Mouse (Mus musculus): ENCODE data around the gene Fhit. TPM values are rescaled to one million over a fixed set of nuclear protein-coding genes. Genes with fewer than 3 reads are reported as not detected.

Gene Fhit
- polyA plus RNA-seq, 1 experiment from 2014 or later: 21.4 TPM

GRCm38 (mm10) chr14:9793403-9793802 lies 1368.4 kb downstream of the Fhit start:
- no peak for ATAC-seq
- H3K36me3 ChIP-seq (ENCODE audit: control insufficient read depth, insufficient read depth): no peaks in the 10 kb centered on the region

GRCm38 (mm10) chr14:9788402-9788950 lies 1373.4 kb downstream of the Fhit start:
- no peak for TF ChIP-seq CTCF (IDR thresholded peaks at IDR 0.05; ENCODE audit: low read depth)
- ATAC-seq: no peak
- Histone ChIP-seq H3K4me3 (ENCODE audit: low read depth, low read length) (no peak overlapping the region), H3K36me3 (ENCODE audit: control insufficient read depth, insufficient read depth) (no peaks in the 10 kb centered on the region), H3K4me2 (replicated peaks; ENCODE audit: low read depth) (no peak overlapping the region), H3K27me3 (replicated peaks; ENCODE audit: control insufficient read depth, insufficient read depth, low read length) (no peaks in the 10 kb centered on the region), H3K9ac (ENCODE audit: low read depth, low read length) (no peak overlapping the region), H3K4me1 (replicated peaks; ENCODE audit: control insufficient read depth, insufficient read depth, low read length) (no peaks in the 10 kb centered on the region), H3K9me3 (ENCODE audit: control insufficient read depth) (no peaks in the 10 kb centered on the region), H3K27ac (ENCODE audit: low read depth, low read length) (no peak overlapping the region)
- 39% methylated on average over 3 of the region's 3 CpGs for WGBS

More at GRCm38 (mm10) chr14:9793403-9793802, 1368.4 kb downstream of the Fhit start:
- H3K27ac ChIP-seq (ENCODE audit: low read depth, low read length): no peak overlapping the region
- H3K4me2 ChIP-seq (replicated peaks; ENCODE audit: low read depth): no peak overlapping the region
- no peak overlapping the region for H3K9ac ChIP-seq (ENCODE audit: low read depth, low read length)
- H3K4me3 ChIP-seq (ENCODE audit: low read depth, low read length): no peak overlapping the region
- H3K27me3 ChIP-seq (replicated peaks; ENCODE audit: control insufficient read depth, insufficient read depth, low read length): no peaks in the 10 kb centered on the region
- no peak for TF ChIP-seq CTCF (IDR thresholded peaks at IDR 0.05; ENCODE audit: low read depth)
- no peaks in the 10 kb centered on the region for H3K9me3 ChIP-seq (ENCODE audit: control insufficient read depth)
- H3K4me1 ChIP-seq (replicated peaks; ENCODE audit: control insufficient read depth, insufficient read depth, low read length): no peaks in the 10 kb centered on the region

GRCm38 (mm10) chr14:9787389-9787788 lies 1374.4 kb downstream of the Fhit start:
- ATAC-seq: no peak
- TF ChIP-seq CTCF (IDR thresholded peaks at IDR 0.05; ENCODE audit: low read depth): no peak
- 88% methylated on average over 1 of the region's 1 CpGs for WGBS
- Histone ChIP-seq H3K9ac (ENCODE audit: low read depth, low read length) (no peak overlapping the region), H3K9me3 (ENCODE audit: control insufficient read depth) (no peaks in the 10 kb centered on the region), H3K4me2 (replicated peaks; ENCODE audit: low read depth) (no peak overlapping the region), H3K36me3 (ENCODE audit: control insufficient read depth, insufficient read depth) (no peaks in the 10 kb centered on the region), H3K27me3 (replicated peaks; ENCODE audit: control insufficient read depth, insufficient read depth, low read length) (no peaks in the 10 kb centered on the region), H3K4me1 (replicated peaks; ENCODE audit: control insufficient read depth, insufficient read depth, low read length) (no peaks in the 10 kb centered on the region), H3K4me3 (ENCODE audit: low read depth, low read length) (no peak overlapping the region), H3K27ac (ENCODE audit: low read depth, low read length) (no peak overlapping the region)

- H3K9ac ChIP-seq (ENCODE audit: low read depth, low read length): no peak overlapping the region
- ATAC-seq: no peak
- no peaks in the 10 kb centered on the region for H3K27me3 ChIP-seq (replicated peaks; ENCODE audit: control insufficient read depth, insufficient read depth, low read length)
- no peaks in the 10 kb centered on the region for H3K9me3 ChIP-seq (ENCODE audit: control insufficient read depth)
- H3K36me3 ChIP-seq (ENCODE audit: control insufficient read depth, insufficient read depth): no peaks in the 10 kb centered on the region
- H3K4me1 ChIP-seq (replicated peaks; ENCODE audit: control insufficient read depth, insufficient read depth, low read length): no peaks in the 10 kb centered on the region
- TF ChIP-seq CTCF (IDR thresholded peaks at IDR 0.05; ENCODE audit: low read depth): no peak
- no peak overlapping the region for H3K4me3 ChIP-seq (ENCODE audit: low read depth, low read length)
- H3K4me2 ChIP-seq (replicated peaks; ENCODE audit: low read depth): no peak overlapping the region
- WGBS: 37% methylated on average over 1 of the region's 1 CpGs
- no peak overlapping the region for H3K27ac ChIP-seq (ENCODE audit: low read depth, low read length)
These were observed 1376.0 kb downstream of the Fhit start for GRCm38 (mm10) chr14:9785861-9786260.

GRCm38 (mm10) chr14:9751341-9751740 lies 1410.5 kb downstream of the Fhit start:
- WGBS: 82% methylated on average over 4 of the region's 4 CpGs
- no peaks in the 10 kb centered on the region for H3K4me1 ChIP-seq (replicated peaks; ENCODE audit: control insufficient read depth, insufficient read depth, low read length)
- no peak overlapping the region for H3K4me3 ChIP-seq (ENCODE audit: low read depth, low read length)
- no peak for ATAC-seq
- no peak overlapping the region for H3K27ac ChIP-seq (ENCODE audit: low read depth, low read length)
- H3K27me3 ChIP-seq (replicated peaks; ENCODE audit: control insufficient read depth, insufficient read depth, low read length): no peaks in the 10 kb centered on the region
- H3K9ac ChIP-seq (ENCODE audit: low read depth, low read length): no peak overlapping the region
- H3K4me2 ChIP-seq (replicated peaks; ENCODE audit: low read depth): no peak overlapping the region
- no peak for TF ChIP-seq CTCF (IDR thresholded peaks at IDR 0.05; ENCODE audit: low read depth)
- H3K36me3 ChIP-seq (ENCODE audit: control insufficient read depth, insufficient read depth): no peaks in the 10 kb centered on the region
- no peaks in the 10 kb centered on the region for H3K9me3 ChIP-seq (ENCODE audit: control insufficient read depth)

GRCm38 (mm10) chr14:9748709-9749108 lies 1413.1 kb downstream of the Fhit start:
- no peak overlapping the region for H3K4me2 ChIP-seq (replicated peaks; ENCODE audit: low read depth)
- H3K27ac ChIP-seq (ENCODE audit: low read depth, low read length): no peak overlapping the region
- H3K27me3 ChIP-seq (replicated peaks; ENCODE audit: control insufficient read depth, insufficient read depth, low read length): no peaks in the 10 kb centered on the region
- H3K36me3 ChIP-seq (ENCODE audit: control insufficient read depth, insufficient read depth): no peaks in the 10 kb centered on the region
- no peak overlapping the region for H3K4me3 ChIP-seq (ENCODE audit: low read depth, low read length)
- no peaks in the 10 kb centered on the region for H3K9me3 ChIP-seq (ENCODE audit: control insufficient read depth)
- no peaks in the 10 kb centered on the region for H3K4me1 ChIP-seq (replicated peaks; ENCODE audit: control insufficient read depth, insufficient read depth, low read length)
- no peak for ATAC-seq
- WGBS: 83% methylated on average over 1 of the region's 1 CpGs
- no peak overlapping the region for H3K9ac ChIP-seq (ENCODE audit: low read depth, low read length)
- TF ChIP-seq CTCF (IDR thresholded peaks at IDR 0.05; ENCODE audit: low read depth): no peak
